Mouse (Mus musculus): ENCODE results near the gene Taf1b.
A peak's percentile ranks its signal among the peaks of the same experiment; 100 is the strongest.

Taf1b gene

GRCm38 (mm10) chr12:24555976-24556375 lies 57.8 kb downstream of the Taf1b start:
- DNase-seq, result no peak

- DNase-seq, result no peak
Measured at GRCm38 (mm10) chr12:24563395-24563960, 65.3 kb downstream of the Taf1b start.

- DNase-seq, result no peak
Measured at GRCm38 (mm10) chr12:24565311-24565710, 67.2 kb downstream of the Taf1b start.

- no peak for DNase-seq
Measured at GRCm38 (mm10) chr12:24567606-24568005, 69.4 kb downstream of the Taf1b start.

- DNase-seq, result peak; percentile 93
Measured at GRCm38 (mm10) chr12:24571523-24572392, 73.6 kb downstream of the Taf1b start, which contains the start of gene Grhl1. Gene Grhl1, plus strand, starts transcription at chr12:24572283.

GRCm38 (mm10) chr12:24572421-24573274 lies 74.5 kb downstream of the Taf1b start:
- DNase-seq, result no peak

GRCm38 (mm10) chr12:24573275-24573580 lies 75.1 kb downstream of the Taf1b start:
- no peak for DNase-seq

GRCm38 (mm10) chr12:24574870-24575269 lies 76.7 kb downstream of the Taf1b start:
- DNase-seq, result no peak

GRCm38 (mm10) chr12:24580452-24580851 lies 82.3 kb downstream of the Taf1b start:
- DNase-seq, result no peak

GRCm38 (mm10) chr12:24580996-24581683 lies 83.0 kb downstream of the Taf1b start:
- no peak for DNase-seq

GRCm38 (mm10) chr12:24583653-24584052 lies 85.5 kb downstream of the Taf1b start:
- peak; percentile 41 to 44 for DNase-seq

GRCm38 (mm10) chr12:24584835-24585234 lies 86.7 kb downstream of the Taf1b start:
- peak; percentile 45 to 53 for DNase-seq

- no peak for DNase-seq
Measured at GRCm38 (mm10) chr12:24586193-24586592, 88.0 kb downstream of the Taf1b start.

GRCm38 (mm10) chr12:24590371-24590770 lies 92.2 kb downstream of the Taf1b start:
- no peak for DNase-seq

GRCm38 (mm10) chr12:24592055-24592454 lies 93.9 kb downstream of the Taf1b start:
- no peak for DNase-seq

GRCm38 (mm10) chr12:24592956-24593672 lies 95.0 kb downstream of the Taf1b start:
- DNase-seq, result no peak

- peak in 1 of 2 experiments; percentile 29 for DNase-seq
Measured at GRCm38 (mm10) chr12:24597376-24597775, 99.2 kb downstream of the Taf1b start.

- peak; percentile 26 to 48 for DNase-seq
Measured at GRCm38 (mm10) chr12:24599366-24599895, 101.3 kb downstream of the Taf1b start.

- no peak for DNase-seq
Measured at GRCm38 (mm10) chr12:24600074-24600473, 101.9 kb downstream of the Taf1b start.

GRCm38 (mm10) chr12:24600806-24601205 lies 102.6 kb downstream of the Taf1b start:
- peak; percentile 85 to 87 for DNase-seq

- DNase-seq, result peak; percentile 85 to 91
Measured at GRCm38 (mm10) chr12:24603266-24603665, 105.1 kb downstream of the Taf1b start.

GRCm38 (mm10) chr12:24606166-24606565 lies 108.0 kb downstream of the Taf1b start:
- DNase-seq, result no peak
